Mouse (Mus musculus) liver, adult 2 months (tissue): ENCODE results near the gene Zkscan16. TPM values are rescaled to one million over a fixed set of nuclear protein-coding genes. Genes with fewer than 3 reads are reported as not detected.

ENCODE experiments used
- DNase-seq: peaks from one replicate; pipeline ENCODE4 v3.0.0-alpha.2; 2011; ENCODE audit warnings: low read depth, low spot score; ENCODE audit errors: extremely low read depth
- H3K27ac ChIP-seq: fragments of 200-500 bp; replicated peaks from 2 replicates; pipeline ENCODE4 v1.5.1; 2012; ENCODE audit warnings: low read depth, mild to moderate bottlenecking, control low read depth, inconsistent platforms, low read length; ENCODE audit not compliant: insufficient read depth
- H3K27me3 ChIP-seq: fragments of 200-500 bp; 2 replicates; pipeline ENCODE4 v1.6.1; 2012; ENCODE audit warnings: mild to moderate bottlenecking, moderate library complexity, low read length, inconsistent platforms; ENCODE audit not compliant: control insufficient read depth, insufficient read depth
- H3K36me3 ChIP-seq: fragments of 200-500 bp; 2 replicates; pipeline ENCODE4 v1.6.1; 2012; ENCODE audit warnings: low read length, inconsistent platforms; ENCODE audit not compliant: control insufficient read depth, insufficient read depth
- H3K4me1 ChIP-seq: fragments of 200-500 bp; 2 replicates; pipeline ENCODE4 v1.6.1; 2011; ENCODE audit warnings: low read length; ENCODE audit not compliant: control insufficient read depth, insufficient read depth
- H3K4me3 ChIP-seq: fragments of 200-500 bp; 2 replicates; pipeline ENCODE4 v1.5.1; 2011; ENCODE audit warnings: low read depth, mild to moderate bottlenecking, control low read depth, low read length, moderate library complexity; ENCODE audit not compliant: insufficient read depth
- H3K79me2 ChIP-seq: fragments of 200-500 bp; 2 replicates; pipeline ENCODE4 v1.6.1; 2012; ENCODE audit warnings: inconsistent platforms, mild to moderate bottlenecking, low read length, moderate library complexity; ENCODE audit not compliant: control insufficient read depth, insufficient read depth
- H3K9ac ChIP-seq: fragments of 200-500 bp; 2 replicates; pipeline ENCODE4 v1.6.1; 2012; ENCODE audit warnings: low read depth, mild to moderate bottlenecking, control low read depth, inconsistent platforms, low read length
- CTCF ChIP-seq: fragments of 200-500 bp; IDR thresholded peaks from 2 replicates; pipeline ENCODE4 v1.5.1; 2011; ENCODE audit warnings: low read depth, low read length, control low read depth
- POLR2A ChIP-seq: fragments of 200-500 bp; IDR thresholded peaks from 2 replicates; pipeline ENCODE4 v1.6.1; 2011; ENCODE audit warnings: low read length, control low read depth; ENCODE audit not compliant: insufficient read depth; ENCODE audit errors: extremely low read depth
- WGBS: fragments of 180-500 bp; shearing (Covaris S2); methylation state at CpG from one replicate; pipeline ENCODE4 v1.1.7; 2018; 5-methylcytosine and 5-hydroxymethylcytosine counted together
- polyA plus RNA-seq: library from polyadenylated mRNA; depleted of rRNA; stranded (reverse); fragments of >200 nt; gene quantifications from 2 replicates; pipeline ENCODE4 v1.2.3, GENCODE M21; 2012
- total RNA-seq: library from RNA; depleted of rRNA; stranded (reverse); fragments of >200 nt; gene quantifications from 2 replicates; pipeline ENCODE4 v1.2.3, GENCODE M21; 2014

Gene Zkscan16
- total and polyA plus RNA-seq, 2 experiments: not detected

DNA sequence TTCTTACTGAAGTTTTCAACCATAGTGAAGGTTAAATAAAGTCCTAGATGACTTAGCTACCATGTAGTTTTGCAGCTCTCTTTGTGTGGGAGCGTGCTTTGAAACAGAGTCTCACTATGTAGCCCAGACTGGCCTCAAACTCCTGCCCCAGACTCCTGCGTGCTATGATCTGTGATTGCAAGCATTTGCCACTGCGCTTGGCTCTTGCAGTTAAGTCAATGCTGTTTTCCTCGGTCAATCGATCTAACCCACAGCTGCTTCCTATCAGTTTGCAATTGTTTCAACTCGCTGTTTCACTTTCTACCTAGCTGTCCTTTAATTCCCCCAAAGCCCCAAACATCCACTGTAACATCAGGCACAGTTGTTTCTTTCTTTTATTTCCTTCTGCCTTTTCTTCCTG, 10.9 kb upstream of the Zkscan16 start:
- 74% methylated on average over 6 of the region's 6 CpGs for WGBS

DNA sequence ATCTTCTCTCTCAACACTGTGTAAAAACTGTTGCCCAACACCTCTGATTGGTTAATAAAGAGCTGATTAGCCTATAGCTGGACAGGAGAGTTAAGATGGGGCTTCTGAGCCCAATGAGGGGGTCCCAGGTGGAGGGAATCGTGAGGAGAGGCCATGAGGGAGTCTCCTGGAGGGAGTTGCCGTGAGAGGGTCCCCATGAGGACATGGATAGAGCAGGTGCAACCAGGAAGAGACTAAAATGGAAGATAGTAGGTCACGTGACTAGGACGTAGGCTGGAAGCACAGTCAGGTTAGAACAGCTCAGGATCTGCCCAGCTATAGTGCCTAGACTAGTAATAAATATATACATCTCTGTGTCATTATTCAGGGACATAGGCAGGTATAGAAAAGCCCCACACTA, 9.1 kb upstream of the Zkscan16 start:
- Histone ChIP-seq H3K4me1 (peaks cover 4% of the 10 kb centered on the region), H3K36me3 (no peaks in the 10 kb centered on the region), H3K27me3 (no peaks in the 10 kb centered on the region), H3K4me3 (no peak overlapping the region), H3K79me2 (no peaks in the 10 kb centered on the region), H3K9ac (no peak overlapping the region), H3K27ac (no peak overlapping the region)
- 79% methylated on average over 4 of the region's 4 CpGs for WGBS
- TF ChIP-seq POLR2A (no peak), CTCF (no peak)
- no peak for DNase-seq

More for the DNA sequence above, 10.9 kb upstream of the Zkscan16 start:
- Histone ChIP-seq H3K79me2 (no peaks in the 10 kb centered on the region), H3K4me3 (no peak overlapping the region), H3K36me3 (no peaks in the 10 kb centered on the region), H3K4me1 (peaks cover 4% of the 10 kb centered on the region), H3K27me3 (no peaks in the 10 kb centered on the region), H3K9ac (no peak overlapping the region), H3K27ac (no peak overlapping the region)
- TF ChIP-seq CTCF (no peak), POLR2A (no peak)
- peak; percentile 60 for DNase-seq

DNA sequence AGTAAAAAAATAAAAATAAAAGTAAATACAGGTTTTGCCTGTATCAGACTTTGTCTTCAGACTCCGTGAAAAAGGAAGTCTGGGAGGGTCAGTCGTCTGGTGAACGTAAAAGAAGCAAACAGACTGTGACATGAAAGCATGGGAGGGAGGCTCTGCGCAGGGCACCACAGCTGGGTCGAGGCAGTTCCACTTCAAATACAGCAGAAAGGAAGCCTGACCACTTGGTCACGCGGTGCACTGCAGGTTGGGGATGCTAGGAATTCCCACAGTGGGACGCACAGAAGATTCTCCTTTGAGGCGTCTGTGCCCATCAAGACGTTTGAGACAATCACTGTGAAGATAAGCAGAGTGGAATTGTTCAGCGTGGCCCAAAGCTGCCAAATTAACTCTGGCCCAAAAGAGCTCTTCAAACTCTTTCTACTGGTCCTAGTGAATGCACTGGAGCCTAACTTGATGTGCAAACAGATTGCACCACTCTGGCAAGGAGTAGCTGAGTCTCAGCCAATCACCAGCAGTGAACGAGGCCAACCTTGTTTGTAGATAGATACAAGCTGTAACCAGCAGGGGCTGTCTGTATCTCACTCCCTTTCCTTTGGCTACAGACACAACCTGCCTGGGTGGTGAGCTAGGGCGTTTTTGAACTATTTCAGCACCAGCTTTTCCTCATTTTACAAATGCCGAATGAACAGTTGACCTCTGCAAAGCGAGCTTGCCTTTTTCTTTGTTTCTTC, 8.5 kb upstream of the Zkscan16 start:
- WGBS: 12% methylated on average over 15 of the region's 15 CpGs
- Histone ChIP-seq H3K36me3 (no peaks in the 10 kb centered on the region), H3K27me3 (no peaks in the 10 kb centered on the region), H3K9ac (no peak overlapping the region), H3K27ac (no peak overlapping the region), H3K4me1 (peaks cover 4% of the 10 kb centered on the region), H3K79me2 (no peaks in the 10 kb centered on the region), H3K4me3 (no peak overlapping the region)
- no peak for TF ChIP-seq POLR2A
- TF ChIP-seq CTCF: peak; percentile 39; the same call in 1 of the 2 replicates
- peak; percentile 99 for DNase-seq

DNA sequence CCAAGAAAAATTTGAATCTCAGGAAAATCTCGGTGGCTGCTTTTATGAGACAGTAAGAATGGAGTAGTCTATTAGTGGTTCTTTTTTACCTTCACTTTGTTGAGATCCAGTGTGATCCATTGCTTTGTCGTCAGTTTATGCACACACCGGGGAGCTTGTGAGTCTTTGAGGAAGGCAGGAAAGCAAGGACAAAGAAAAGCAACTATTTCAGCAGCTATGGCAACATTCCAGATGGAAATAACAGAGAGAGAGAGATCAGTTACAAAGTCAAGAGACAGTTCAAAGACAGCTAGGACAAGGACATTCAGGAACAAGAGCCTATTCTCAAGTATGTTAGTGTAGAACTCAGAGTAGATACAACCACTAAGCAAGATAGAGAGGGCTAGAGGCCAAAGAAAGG, 7.6 kb upstream of the Zkscan16 start:
- H3K36me3 ChIP-seq: no peaks in the 10 kb centered on the region
- WGBS: 65% methylated on average over 3 of the region's 3 CpGs
- TF ChIP-seq CTCF (no peak), POLR2A (no peak)
- H3K79me2 ChIP-seq: no peaks in the 10 kb centered on the region
- peaks cover 4% of the 10 kb centered on the region for H3K4me1 ChIP-seq
- peak; percentile 65 for DNase-seq
- no peak overlapping the region for H3K27ac ChIP-seq
- H3K27me3 ChIP-seq: no peaks in the 10 kb centered on the region
- no peak overlapping the region for H3K9ac ChIP-seq
- no peak overlapping the region for H3K4me3 ChIP-seq

DNA sequence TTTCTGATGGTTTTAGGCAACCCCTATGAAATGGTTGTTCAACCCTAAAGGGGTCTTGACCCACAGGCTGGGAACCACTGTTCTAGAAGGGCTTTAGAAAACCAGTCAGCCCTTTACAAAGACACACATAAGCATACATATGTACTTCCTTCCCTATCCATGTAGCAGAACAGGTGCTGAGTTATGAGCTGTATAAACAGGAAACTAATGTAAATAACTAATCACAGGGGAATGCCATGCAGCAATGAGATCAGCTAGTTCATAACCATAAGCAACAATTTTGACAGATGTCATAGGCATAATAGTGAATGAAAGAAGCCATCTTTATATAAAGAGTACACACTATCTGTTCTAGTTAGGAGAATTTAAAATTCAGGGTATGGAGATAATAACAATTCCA, 1.8 kb upstream of the Zkscan16 start:
- 0 out of 2 replicates have a peak, but pooled peaks cover 3% of the 10 kb centered on the region for H3K4me1 ChIP-seq
- DNase-seq: no peak
- no peaks in the 10 kb centered on the region for H3K79me2 ChIP-seq
- no peaks in the 10 kb centered on the region for H3K36me3 ChIP-seq
- H3K4me3 ChIP-seq: no peak overlapping the region
- TF ChIP-seq POLR2A: no peak
- no peak for TF ChIP-seq CTCF
- peaks cover 8% of the 10 kb centered on the region; the same call in 1 of the 2 replicates for H3K27me3 ChIP-seq
- no peak overlapping the region for H3K27ac ChIP-seq
- H3K9ac ChIP-seq: no peak overlapping the region

DNA sequence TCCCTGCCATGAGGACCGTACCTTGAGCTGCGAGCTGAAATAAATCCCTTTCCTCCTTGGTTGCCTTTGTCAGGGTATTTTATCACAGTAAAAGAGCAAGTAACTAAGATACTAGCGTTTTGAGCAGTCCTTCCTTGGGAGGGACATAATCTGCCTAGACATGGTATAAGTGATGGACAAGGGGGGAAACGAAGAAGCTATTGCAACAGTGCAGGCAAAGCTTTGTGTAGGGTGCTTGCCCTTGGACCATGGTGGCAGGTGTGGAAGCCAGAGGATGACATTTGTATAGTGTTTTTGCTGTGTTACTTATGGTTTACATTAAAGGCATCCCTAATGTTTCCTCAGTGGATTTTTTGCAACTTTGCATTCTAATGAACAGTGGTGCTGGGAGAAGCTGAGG, 486 bp upstream of the Zkscan16 start:
- no peak overlapping the region for H3K9ac ChIP-seq

More for the DNA sequence above, 486 bp upstream of the Zkscan16 start:
- no peak for TF ChIP-seq CTCF
- no peak for TF ChIP-seq POLR2A
- Histone ChIP-seq H3K36me3 (no peaks in the 10 kb centered on the region), H3K27me3 (peaks cover 8% of the 10 kb centered on the region; the same call in 1 of the 2 replicates), H3K4me3 (no peak overlapping the region), H3K4me1 (0 out of 2 replicates have a peak, but pooled peaks cover 3% of the 10 kb centered on the region), H3K27ac (no peak overlapping the region), H3K79me2 (no peaks in the 10 kb centered on the region)
- WGBS: 87% methylated on average over 4 of the region's 4 CpGs
- no peak for DNase-seq
